In the genomic region with DNA sequence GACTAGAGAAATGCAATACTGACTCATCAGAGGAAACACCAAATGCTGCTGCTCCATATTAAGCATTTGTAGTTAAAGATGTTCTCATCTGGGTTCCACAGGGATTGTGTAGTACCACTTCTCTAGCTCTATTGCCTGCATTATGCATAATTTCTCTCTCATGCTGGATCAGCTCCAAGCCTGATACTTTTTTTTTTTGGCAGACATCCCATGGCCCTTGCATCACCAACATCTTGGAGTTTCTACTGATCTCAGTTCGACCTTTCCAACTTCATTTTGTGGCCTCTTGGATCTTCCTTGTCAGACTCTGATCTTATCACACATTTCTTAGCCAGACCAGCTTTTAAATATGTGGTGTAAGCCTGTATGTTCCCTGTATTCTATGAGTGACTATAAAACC, we compare ENCODE assay signal across 31 mouse cellular contexts.
DNase-seq lines count a peak whose midpoint lies in the region; ATAC-seq and TF ChIP-seq lines count a peak whose summit lies in the region.
"Had no signal": no experiment of that assay in that cellular context is flagged by ENCODE, and none has a peak within 500 bp of the region (broad histone marks: within the 10 kb centered on the region; RNA-seq: fewer than 3 reads in every experiment).

No protein-coding gene starts in this region.

- ATAC-seq in forebrain, embryonic 14.5 days: no peak
- no peak for ATAC-seq in forebrain, embryonic 11.5 days (replicated peaks; ENCODE audit: low FRiP score)
- ATAC-seq in midbrain, postnatal 0 days (ENCODE audit: low FRiP score): no peak
- ATAC-seq in midbrain, embryonic 11.5 days (ENCODE audit: low FRiP score): no peak
- ATAC-seq: CD4-positive, CD25-positive, alpha-beta regulatory T cell, adult 4 months; forebrain, embryonic 15.5 days; hindbrain, postnatal 0 days; intestine, embryonic 15.5 days; midbrain, embryonic 13.5 days had no signal

- WGBS in forebrain, embryonic 14.5 days: 81% methylated on average over 1 of the region's 1 CpGs
- WGBS in forebrain, embryonic 11.5 days: 74% methylated on average over 1 of the region's 1 CpGs
- 89% methylated on average over 1 of the region's 1 CpGs for WGBS in midbrain, postnatal 0 days
- WGBS in midbrain, embryonic 11.5 days: 83% methylated on average over 1 of the region's 1 CpGs

- no peak for TF ChIP-seq CTCF in midbrain, postnatal 0 days (IDR thresholded peaks at IDR 0.05)

- no peaks in the 10 kb centered on the region for H3K4me1 ChIP-seq in forebrain, embryonic 14.5 days (ENCODE audit: control insufficient read depth, insufficient read depth, low read length)
- no peaks in the 10 kb centered on the region for H3K4me1 ChIP-seq in forebrain, embryonic 11.5 days (replicated peaks; ENCODE audit: control insufficient read depth, insufficient read depth, low read length)
- H3K4me1 ChIP-seq in midbrain, postnatal 0 days (ENCODE audit: insufficient read depth, low read length): no peaks in the 10 kb centered on the region
- H3K4me1 ChIP-seq in midbrain, embryonic 11.5 days (ENCODE audit: control insufficient read depth, insufficient read depth, low read length): no peaks in the 10 kb centered on the region
- H3K4me1 ChIP-seq: forebrain, embryonic 15.5 days; heart, embryonic 10.5 days; heart, embryonic 15.5 days; hindbrain, embryonic 12.5 days; intestine, embryonic 15.5 days; limb, embryonic 10.5 days; limb, embryonic 15.5 days; liver, embryonic 13.5 days; megakaryocyte, embryonic 14.5 days; midbrain, embryonic 13.5 days; neural tube, embryonic 15.5 days had no signal

- H3K27ac ChIP-seq in forebrain, embryonic 14.5 days (ENCODE audit: low read depth, low read length): no peak overlapping the region
- H3K27ac ChIP-seq in forebrain, embryonic 11.5 days (ENCODE audit: low read depth, low read length): no peak overlapping the region
- no peak overlapping the region for H3K27ac ChIP-seq in midbrain, postnatal 0 days (ENCODE audit: low read depth, low read length)
- no peak overlapping the region for H3K27ac ChIP-seq in midbrain, embryonic 11.5 days (ENCODE audit: low read depth, low read length)
- H3K27ac ChIP-seq: forebrain, embryonic 15.5 days; heart, embryonic 10.5 days; heart, embryonic 15.5 days; hindbrain, embryonic 12.5 days; hindbrain, postnatal 0 days; intestine, embryonic 15.5 days; limb, embryonic 10.5 days; limb, embryonic 15.5 days; liver, embryonic 13.5 days; midbrain, embryonic 13.5 days; neural tube, embryonic 15.5 days; stomach, postnatal 0 days had no signal

- H3K27me3 ChIP-seq in forebrain, embryonic 14.5 days (replicated peaks; ENCODE audit: control insufficient read depth, insufficient read depth, low read length): no peaks in the 10 kb centered on the region
- no peaks in the 10 kb centered on the region for H3K27me3 ChIP-seq in forebrain, embryonic 11.5 days (ENCODE audit: control insufficient read depth, insufficient read depth, low read length)
- H3K27me3 ChIP-seq in midbrain, postnatal 0 days (ENCODE audit: insufficient read depth, low read length): no peaks in the 10 kb centered on the region
- no peaks in the 10 kb centered on the region for H3K27me3 ChIP-seq in midbrain, embryonic 11.5 days (ENCODE audit: control insufficient read depth, insufficient read depth, low read length)
- H3K27me3 ChIP-seq: forebrain, embryonic 15.5 days; heart, embryonic 15.5 days; hindbrain, embryonic 12.5 days; intestine, embryonic 15.5 days; limb, embryonic 15.5 days; liver, embryonic 13.5 days; megakaryocyte, embryonic 14.5 days; midbrain, embryonic 13.5 days; neural tube, embryonic 15.5 days had no signal

- no peaks in the 10 kb centered on the region for H3K36me3 ChIP-seq in forebrain, embryonic 14.5 days (ENCODE audit: control insufficient read depth, insufficient read depth, low read length)
- H3K36me3 ChIP-seq in forebrain, embryonic 11.5 days (ENCODE audit: control insufficient read depth, insufficient read depth, low read length): no peaks in the 10 kb centered on the region
- H3K36me3 ChIP-seq in midbrain, postnatal 0 days (ENCODE audit: insufficient read depth, low read length): no peaks in the 10 kb centered on the region
- no peaks in the 10 kb centered on the region for H3K36me3 ChIP-seq in midbrain, embryonic 11.5 days (ENCODE audit: control insufficient read depth, insufficient read depth, low read length)
- H3K36me3 ChIP-seq: forebrain, embryonic 15.5 days; heart, embryonic 10.5 days; heart, embryonic 15.5 days; hindbrain, embryonic 12.5 days; intestine, embryonic 15.5 days; limb, embryonic 10.5 days; limb, embryonic 15.5 days; liver, embryonic 13.5 days; midbrain, embryonic 13.5 days; neural tube, embryonic 15.5 days had no signal

- H3K4me2 ChIP-seq in forebrain, embryonic 14.5 days (ENCODE audit: low read length): no peak overlapping the region
- H3K4me2 ChIP-seq in forebrain, embryonic 11.5 days (ENCODE audit: low read depth, low read length, severe bottlenecking): no peak overlapping the region
- no peak overlapping the region for H3K4me2 ChIP-seq in midbrain, postnatal 0 days (ENCODE audit: low read depth, low read length, poor library complexity, severe bottlenecking)
- H3K4me2 ChIP-seq in midbrain, embryonic 11.5 days: no peak overlapping the region
- H3K4me2 ChIP-seq: forebrain, embryonic 15.5 days; heart, embryonic 15.5 days; hindbrain, embryonic 12.5 days; intestine, embryonic 15.5 days; limb, embryonic 15.5 days; liver, embryonic 13.5 days; midbrain, embryonic 13.5 days; neural tube, embryonic 15.5 days had no signal

- no peaks in the 10 kb centered on the region for H3K9me3 ChIP-seq in forebrain, embryonic 14.5 days (replicated peaks; ENCODE audit: control insufficient read depth, low read length)
- H3K9me3 ChIP-seq in forebrain, embryonic 11.5 days (ENCODE audit: control insufficient read depth, low read length): no peaks in the 10 kb centered on the region
- H3K9me3 ChIP-seq in midbrain, postnatal 0 days (ENCODE audit: low read length): no peaks in the 10 kb centered on the region
- H3K9me3 ChIP-seq in midbrain, embryonic 11.5 days (ENCODE audit: control insufficient read depth, low read length): no peaks in the 10 kb centered on the region
- H3K9me3 ChIP-seq: forebrain, embryonic 15.5 days; heart, embryonic 10.5 days; heart, embryonic 15.5 days; hindbrain, embryonic 12.5 days; intestine, embryonic 15.5 days; limb, embryonic 10.5 days; limb, embryonic 15.5 days; liver, embryonic 13.5 days; megakaryocyte, embryonic 14.5 days; midbrain, embryonic 13.5 days; neural tube, embryonic 15.5 days had no signal

- no peak overlapping the region for H3K9ac ChIP-seq in forebrain, embryonic 14.5 days (ENCODE audit: low read length)
- H3K9ac ChIP-seq in forebrain, embryonic 11.5 days (ENCODE audit: low read length): no peak overlapping the region
- H3K9ac ChIP-seq in midbrain, postnatal 0 days (replicated peaks; ENCODE audit: low read length, poor library complexity, severe bottlenecking): no peak overlapping the region
- H3K9ac ChIP-seq in midbrain, embryonic 11.5 days (ENCODE audit: low read length): no peak overlapping the region
- H3K9ac ChIP-seq: forebrain, embryonic 15.5 days; heart, embryonic 15.5 days; hindbrain, embryonic 12.5 days; intestine, embryonic 15.5 days; limb, embryonic 15.5 days; liver, embryonic 13.5 days; midbrain, embryonic 13.5 days; neural tube, embryonic 15.5 days had no signal

- H3K4me3 ChIP-seq in forebrain, embryonic 14.5 days (ENCODE audit: low read depth, low read length): no peak overlapping the region
- H3K4me3 ChIP-seq in forebrain, embryonic 11.5 days (ENCODE audit: low read depth, low read length): no peak overlapping the region
- H3K4me3 ChIP-seq in midbrain, postnatal 0 days (ENCODE audit: low read depth, low read length): no peak overlapping the region
- no peak overlapping the region for H3K4me3 ChIP-seq in midbrain, embryonic 11.5 days (ENCODE audit: low read depth, low read length)
- H3K4me3 ChIP-seq: forebrain, embryonic 15.5 days; heart, embryonic 10.5 days; heart, embryonic 15.5 days; hindbrain, embryonic 12.5 days; intestine, embryonic 15.5 days; limb, embryonic 10.5 days; limb, embryonic 15.5 days; liver, embryonic 13.5 days; megakaryocyte, embryonic 14.5 days; midbrain, embryonic 13.5 days; neural tube, embryonic 15.5 days had no signal

- peak; percentile 13 for DNase-seq in forebrain, embryonic 14.5 days (ENCODE audit: low spot score)
- DNase-seq in forebrain, embryonic 11.5 days (ENCODE audit: low spot score): no peak
- peak; percentile 1 for DNase-seq in midbrain, postnatal 0 days (ENCODE audit: low spot score)
- DNase-seq in midbrain, embryonic 11.5 days (ENCODE audit: low spot score, missing footprints): no peak
- peak; percentile 66 for DNase-seq in adipocyte (ENCODE audit: low spot score)
- DNase-seq in urinary bladder, postnatal 10 days (ENCODE audit: low spot score): no peak
- no peak for DNase-seq in ovary, postnatal 14 days (ENCODE audit: low spot score)
- DNase-seq: cerebellum, adult 11 months; cerebellum, adult 9-10 months; cerebellum, postnatal 36 days; heart, postnatal 36 days; kidney, adult 2 months; liver, embryonic 13.5 days; lung, adult 18-20 months; lung, postnatal 36 days; right cerebral cortex, postnatal 4 days; thymus, adult 2 months; thymus, postnatal 36 days had no signal

Comparison
In these comparisons a context has a peak if more than half of its experiments do, and no peak if none do; other contexts are left out.
1. DNase-seq: peak in forebrain, embryonic 14.5 days (single experiment), midbrain, postnatal 0 days (single experiment) and adipocyte (single experiment); none in forebrain, embryonic 11.5 days (single experiment), midbrain, embryonic 11.5 days (single experiment), urinary bladder, postnatal 10 days (single experiment) and ovary, postnatal 14 days (single experiment).